Mouse (Mus musculus): ENCODE measurements around the gene Serf2.
"Not testable (repeated sequence)": the region's sequence is repeated elsewhere in the genome, so short reads cannot be mapped to it uniquely, and the experiment has no call there.

Serf2 gene

GRCm38 (mm10) chr2:121447006-121447405, 2.0 kb upstream of the Serf2 start:
- no peak for DNase-seq (ENCODE audit: low read depth, low spot score)

- no peak for DNase-seq (ENCODE audit: low read depth, low spot score)
These were observed 859 bp upstream of the Serf2 start for GRCm38 (mm10) chr2:121448136-121448535.

- DNase-seq (ENCODE audit: low read depth, low spot score), result no peak
These were observed 583 bp downstream of the Serf2 start for GRCm38 (mm10) chr2:121449545-121450011.

- DNase-seq (ENCODE audit: low read depth, low spot score), result no peak
These were observed 1.1 kb downstream of the Serf2 start for GRCm38 (mm10) chr2:121450093-121450492.

- DNase-seq (ENCODE audit: low read depth, low spot score), result no peak
These were observed 3.4 kb downstream of the Serf2 start for GRCm38 (mm10) chr2:121452361-121452760.

GRCm38 (mm10) chr2:121452990-121453389, 4.0 kb downstream of the Serf2 start, which contains the start of gene Hypk:
TSS of gene Hypk (plus strand) at chr2:121453290.
- DNase-seq (ENCODE audit: low read depth, low spot score), result no peak

GRCm38 (mm10) chr2:121453917-121454316, 4.9 kb downstream of the Serf2 start:
- no peak for DNase-seq (ENCODE audit: low read depth, low spot score)

GRCm38 (mm10) chr2:121455534-121455933, 6.5 kb downstream of the Serf2 start:
- no peak for DNase-seq (ENCODE audit: low read depth, low spot score)

- DNase-seq (ENCODE audit: low read depth, low spot score), result peak; percentile 79
These were observed 8.0 kb downstream of the Serf2 start, which contains the start of gene Serinc4 for GRCm38 (mm10) chr2:121456692-121457642. TSS of gene Serinc4 (minus strand) at chr2:121456781.

GRCm38 (mm10) chr2:121460071-121460470, 11.1 kb downstream of the Serf2 start:
- no peak for DNase-seq (ENCODE audit: low read depth, low spot score)

GRCm38 (mm10) chr2:121468982-121469381, 20.0 kb downstream of the Serf2 start:
- not testable (repeated sequence) for DNase-seq (ENCODE audit: low read depth, low spot score)

GRCm38 (mm10) chr2:121472783-121473182, 23.8 kb downstream of the Serf2 start:
- DNase-seq (ENCODE audit: low read depth, low spot score), result not testable (repeated sequence)

- DNase-seq (ENCODE audit: low read depth, low spot score), result peak; percentile 80
These were observed 24.5 kb downstream of the Serf2 start, which contains the start of gene Mfap1b for GRCm38 (mm10) chr2:121473301-121474179. TSS of gene Mfap1b (minus strand) at chr2:121474067.

- no peak for DNase-seq (ENCODE audit: low read depth, low spot score)
These were observed 25.2 kb downstream of the Serf2 start for GRCm38 (mm10) chr2:121474180-121474535.

- DNase-seq (ENCODE audit: low read depth, low spot score), result not testable (repeated sequence)
These were observed 26.3 kb downstream of the Serf2 start for GRCm38 (mm10) chr2:121475306-121475705.

- no peak for DNase-seq (ENCODE audit: low read depth, low spot score)
These were observed 28.7 kb downstream of the Serf2 start for GRCm38 (mm10) chr2:121477491-121478266.

- DNase-seq (ENCODE audit: low read depth, low spot score), result peak; percentile 25
These were observed 31.5 kb downstream of the Serf2 start for GRCm38 (mm10) chr2:121480498-121480897.

- DNase-seq (ENCODE audit: low read depth, low spot score), result not testable (repeated sequence)
These were observed 31.9 kb downstream of the Serf2 start for GRCm38 (mm10) chr2:121480916-121481315.

- DNase-seq (ENCODE audit: low read depth, low spot score), result no peak
These were observed 34.6 kb downstream of the Serf2 start for GRCm38 (mm10) chr2:121483576-121483975.

- DNase-seq (ENCODE audit: low read depth, low spot score), result not testable (repeated sequence)
These were observed 35.4 kb downstream of the Serf2 start for GRCm38 (mm10) chr2:121484403-121484802.

- DNase-seq (ENCODE audit: low read depth, low spot score), result not testable (repeated sequence)
These were observed 52.6 kb downstream of the Serf2 start for GRCm38 (mm10) chr2:121501550-121501949.
